Mouse (Mus musculus) testis, adult 2 months (tissue): ENCODE measurements around the gene Bcl3.

Source experiments
- CTCF ChIP-seq: fragments of 200-500 bp; IDR thresholded peaks from 2 replicates; pipeline ENCODE4 v1.5.1; 2012; ENCODE audit warnings: low read depth, mild to moderate bottlenecking, inconsistent platforms, low read length, moderate library complexity; ENCODE audit not compliant: control insufficient read depth, insufficient read depth, insufficient replicate concordance
- POLR2A ChIP-seq: fragments of 200-500 bp; IDR thresholded peaks from 2 replicates; pipeline ENCODE4 v1.6.1; 2012; ENCODE audit warnings: low read depth, mild to moderate bottlenecking, inconsistent platforms, low read length, moderate library complexity; ENCODE audit not compliant: control insufficient read depth

- TF ChIP-seq POLR2A (no peak), CTCF (no peak)
These were observed 38.9 kb downstream of the Bcl3 start for GRCm38 (mm10) chr7:19783630-19784029.
